Mouse (Mus musculus) heart, adult 18-20 months (tissue): Measurements from ENCODE around the gene Cttn. TPM values are rescaled to one million over a fixed set of nuclear protein-coding genes. Genes with fewer than 3 reads are reported as not detected.
A peak's percentile ranks its signal among the peaks of the same experiment; 100 is the strongest.

ENCODE experiments used
- DNase-seq, 2 experiments: peaks; one replicate each; pipeline ENCODE4 v3.0.0; 2021 to 2022; ENCODE audit warnings: mixed read lengths in 1 of 2
- total RNA-seq, 2 experiments: library from RNA; stranded (reverse); gene quantifications; 2 replicates each; pipeline ENCODE4 v1.2.3; 2021

The Cttn gene
- total RNA-seq, 2 experiments from 2014 or later, result 31.3 to 33.3 TPM

- peak; percentile 89 to 94 for DNase-seq
Measured at GRCm38 (mm10) chr7:144449637-144450570, 20.9 kb downstream of the Cttn start.

GRCm38 (mm10) chr7:144448186-144448585 lies 22.6 kb downstream of the Cttn start:
- no peak for DNase-seq

DNA sequence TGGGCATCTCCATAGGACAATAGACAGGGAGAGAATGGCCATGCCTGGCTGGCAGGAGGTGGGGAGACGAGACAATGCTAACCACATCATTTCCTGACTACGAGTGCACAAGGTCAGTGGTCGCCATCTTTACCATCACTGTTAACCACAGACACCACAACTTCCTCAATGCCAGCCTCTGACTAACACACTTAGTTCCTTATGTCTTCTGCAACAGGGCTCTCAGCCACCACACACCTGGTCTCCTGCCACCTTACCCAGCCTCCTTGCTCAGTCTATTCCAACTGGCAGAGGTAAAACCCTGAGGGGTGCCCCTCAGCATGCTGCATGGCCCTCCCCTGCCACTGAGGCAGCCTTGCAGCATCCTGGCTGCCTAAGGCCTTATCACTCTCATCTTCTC lies 23.7 kb downstream of the Cttn start:
- DNase-seq, result peak in 1 of 2 experiments; percentile 26

DNA sequence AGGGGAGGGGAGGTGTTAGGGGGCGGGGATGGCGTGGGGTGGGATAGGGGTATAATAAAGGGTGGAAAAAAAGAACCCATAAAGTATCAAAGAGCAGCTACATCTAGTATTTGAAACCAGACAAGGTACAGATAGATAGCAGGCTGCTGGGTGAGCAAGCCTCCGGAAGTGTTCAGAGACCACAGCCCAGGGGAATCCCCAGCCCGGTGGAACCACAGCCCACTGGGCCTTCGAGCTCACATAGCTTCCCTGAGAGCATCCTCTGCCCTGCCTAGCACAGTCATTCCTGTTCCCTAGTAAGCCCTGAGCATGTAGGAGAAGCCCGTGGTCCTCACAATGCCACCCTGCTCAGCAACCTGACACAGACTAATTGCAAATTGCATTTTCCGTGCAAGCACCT lies 26.0 kb downstream of the Cttn start:
- DNase-seq, result peak in 1 of 2 experiments; percentile 23

- no peak for DNase-seq
Measured at GRCm38 (mm10) chr7:144441976-144442375, 28.8 kb downstream of the Cttn start.

GRCm38 (mm10) chr7:144441466-144441865 lies 29.3 kb downstream of the Cttn start:
- no peak for DNase-seq

DNA sequence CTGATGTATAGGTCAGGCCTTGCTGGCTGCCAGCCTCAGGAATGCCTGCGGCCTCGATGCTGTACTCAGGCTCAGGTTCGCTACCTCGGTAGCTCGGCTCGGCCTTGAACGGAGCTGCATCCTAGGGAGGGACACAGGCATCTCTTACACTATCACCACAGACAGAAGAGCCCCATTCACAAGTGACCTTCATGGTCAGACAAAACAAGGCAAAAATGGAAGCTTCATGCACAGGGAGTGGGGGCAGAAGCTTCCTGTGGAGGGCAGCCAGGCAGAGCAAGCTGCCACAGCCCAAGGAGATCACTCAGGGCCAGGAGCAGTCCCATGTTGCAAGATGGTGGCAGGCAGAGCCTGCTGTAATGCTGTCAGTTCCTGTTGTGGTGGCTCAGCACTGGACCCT lies 32.0 kb downstream of the Cttn start:
- no peak for DNase-seq

DNA sequence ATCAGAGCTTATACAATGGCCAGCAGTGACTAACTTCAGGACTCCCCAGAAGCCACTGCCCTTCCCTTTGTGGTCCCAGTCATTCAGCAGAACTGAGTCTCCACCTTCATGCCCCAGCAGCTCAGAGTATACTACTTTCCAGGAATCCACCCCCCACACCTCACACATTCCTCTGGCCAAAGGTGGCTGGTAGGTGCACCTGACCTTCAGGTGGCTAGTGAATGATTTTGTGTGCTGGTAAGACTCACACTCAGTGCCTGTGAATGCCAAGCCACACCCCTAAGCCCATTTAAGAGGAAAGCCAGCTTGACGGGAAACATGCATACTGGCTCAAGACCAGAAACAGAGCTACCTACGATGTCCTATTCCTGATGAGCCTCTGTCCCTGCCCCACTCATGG lies 37.9 kb downstream of the Cttn start:
- DNase-seq, result no peak

DNA sequence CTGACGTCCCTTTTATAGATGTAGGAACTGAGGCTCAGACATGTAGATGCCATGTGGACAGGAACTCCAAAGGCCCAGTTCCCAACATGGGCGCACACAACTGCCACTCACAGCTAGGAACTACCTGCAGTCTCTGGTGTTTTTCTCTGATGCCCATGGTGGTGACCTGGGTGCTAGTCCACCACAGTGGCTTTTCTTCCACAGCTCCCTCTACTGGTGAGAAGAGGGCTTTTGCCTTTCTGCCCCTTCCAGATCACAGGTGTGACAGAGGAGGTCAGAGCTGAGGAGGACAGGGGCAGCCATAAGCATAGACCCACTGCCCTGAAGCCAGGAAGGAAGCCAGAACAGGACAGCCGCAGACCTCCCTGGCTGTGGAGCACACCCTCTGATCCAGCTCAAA lies 43.3 kb downstream of the Cttn start:
- no peak for DNase-seq

GRCm38 (mm10) chr7:144426594-144426993 lies 44.2 kb downstream of the Cttn start:
- DNase-seq, result no peak

- DNase-seq, result peak in 1 of 2 experiments; percentile 72
Measured at GRCm38 (mm10) chr7:144425953-144426352, 44.9 kb downstream of the Cttn start.

DNA sequence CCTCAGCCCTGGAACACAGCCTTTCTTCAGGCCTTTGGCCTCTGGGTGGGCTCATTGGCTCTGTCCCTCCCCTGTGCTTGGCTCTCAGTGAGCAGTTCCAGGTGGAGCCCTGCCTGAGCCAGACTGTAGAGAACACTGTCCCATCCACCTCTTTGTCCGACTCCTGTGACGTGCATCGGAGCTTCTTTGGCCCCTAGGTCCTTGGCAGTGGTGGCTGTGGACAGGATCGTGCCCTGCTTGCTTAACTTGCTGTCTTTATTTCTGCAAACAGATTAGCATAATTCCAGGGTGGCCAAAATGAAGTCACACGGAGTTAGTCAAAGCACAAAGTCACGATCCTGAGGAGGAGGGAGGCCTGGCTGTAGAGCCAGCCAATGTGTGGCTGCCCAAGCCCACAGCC lies 49.3 kb downstream of the Cttn start:
- no peak for DNase-seq

DNA sequence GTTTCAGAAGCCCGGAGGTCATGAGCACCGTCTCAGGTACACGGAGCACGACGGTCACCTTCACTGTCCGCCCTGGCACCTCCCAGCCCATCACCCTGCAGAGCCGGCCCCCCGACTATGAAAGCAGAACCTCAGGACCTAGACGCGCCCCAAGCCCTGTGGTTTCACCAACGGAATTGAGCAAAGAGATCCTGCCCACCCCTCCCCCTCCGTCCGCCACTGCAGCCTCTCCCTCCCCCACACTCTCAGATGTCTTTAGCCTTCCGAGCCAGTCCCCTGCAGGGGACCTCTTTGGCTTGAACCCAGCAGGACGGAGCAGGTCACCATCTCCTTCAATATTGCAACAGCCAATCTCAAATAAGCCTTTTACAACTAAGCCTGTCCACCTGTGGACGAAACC lies 50.3 kb downstream of the Cttn start:
- DNase-seq, result no peak

DNA sequence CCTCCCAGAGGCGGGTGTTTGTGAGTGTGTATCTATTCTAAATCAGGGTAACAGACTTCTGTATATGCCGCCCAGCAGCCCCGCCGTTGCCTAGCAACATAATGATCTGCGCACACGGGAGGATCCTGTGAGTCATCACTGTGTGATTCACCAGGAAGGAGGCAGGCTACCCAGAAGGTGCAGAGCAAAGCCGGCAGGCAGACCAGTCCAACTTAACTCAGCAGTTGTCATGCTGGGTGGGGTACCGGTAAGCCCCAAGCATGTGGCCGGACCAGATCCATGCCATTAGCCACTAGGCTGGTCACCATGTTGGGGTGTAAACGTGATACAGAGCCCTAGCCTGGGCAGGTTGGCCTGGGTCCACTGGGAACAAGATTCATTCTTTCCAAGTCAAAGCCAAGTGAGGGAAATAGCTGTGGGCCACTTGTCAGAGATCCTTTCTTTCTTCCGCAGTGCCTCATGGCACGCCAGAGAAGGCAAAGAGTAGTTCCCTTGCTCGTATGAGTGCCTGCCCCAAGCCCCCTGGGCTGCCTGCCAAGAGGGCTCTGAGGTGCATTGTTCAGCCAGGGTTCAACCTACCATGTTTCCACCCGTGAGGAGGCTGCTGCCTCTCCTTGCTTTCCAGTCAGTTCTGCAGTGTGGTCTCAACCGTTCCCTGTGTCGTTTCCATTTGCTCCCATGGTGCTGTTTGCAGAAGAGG lies 53.0 kb downstream of the Cttn start:
- DNase-seq, result peak; percentile 29 to 57

DNA sequence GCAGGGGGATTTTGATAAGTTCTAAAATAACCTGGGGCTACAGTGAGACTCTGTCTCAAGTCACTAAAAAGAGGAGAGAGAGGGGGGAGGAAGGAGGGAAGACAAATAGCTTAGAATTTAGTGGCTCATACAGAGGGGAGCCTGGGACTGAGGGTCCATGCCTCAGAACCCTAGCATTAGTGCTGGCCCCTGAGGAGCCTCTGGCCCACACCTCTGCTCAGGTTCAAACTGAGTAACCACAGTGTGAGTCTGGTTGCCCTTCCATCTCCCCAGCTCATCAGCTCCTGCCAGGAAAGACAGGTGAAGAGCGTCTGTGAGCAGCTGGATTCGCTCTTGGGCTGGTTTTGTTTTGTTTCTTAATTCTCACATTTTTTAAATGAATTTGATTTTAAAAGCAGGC lies 53.6 kb downstream of the Cttn start:
- DNase-seq, result no peak

GRCm38 (mm10) chr7:144415795-144416194 lies 55.0 kb downstream of the Cttn start:
- DNase-seq, result peak in 1 of 2 experiments; percentile 10

- no peak for DNase-seq
Measured at GRCm38 (mm10) chr7:144414632-144415031, 56.2 kb downstream of the Cttn start.

- no peak for DNase-seq
Measured at GRCm38 (mm10) chr7:144411967-144412906, 58.6 kb downstream of the Cttn start.

GRCm38 (mm10) chr7:144409682-144410081 lies 61.1 kb downstream of the Cttn start:
- DNase-seq, result no peak

GRCm38 (mm10) chr7:144408464-144409000 lies 62.3 kb downstream of the Cttn start:
- no peak for DNase-seq

DNA sequence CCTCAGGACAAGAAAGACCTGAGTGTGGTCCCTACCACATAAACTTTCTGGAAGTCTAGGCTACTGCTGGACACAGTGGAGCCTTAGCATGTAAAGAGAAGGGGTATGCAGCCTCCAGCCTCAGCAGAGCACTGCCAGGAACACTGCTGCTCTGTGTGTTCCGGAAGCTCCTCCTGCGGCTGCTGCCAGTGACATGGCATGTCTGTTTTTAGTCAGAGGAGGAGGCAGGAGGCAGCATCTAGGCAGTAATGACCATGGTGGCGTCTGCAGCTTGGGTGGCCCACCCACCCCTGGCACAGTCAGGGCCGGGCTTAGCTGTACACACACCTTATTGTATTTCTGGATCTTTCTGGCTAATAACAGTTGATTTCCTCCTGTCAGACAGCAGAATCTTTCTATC lies 63.1 kb downstream of the Cttn start:
- no peak for DNase-seq

DNA sequence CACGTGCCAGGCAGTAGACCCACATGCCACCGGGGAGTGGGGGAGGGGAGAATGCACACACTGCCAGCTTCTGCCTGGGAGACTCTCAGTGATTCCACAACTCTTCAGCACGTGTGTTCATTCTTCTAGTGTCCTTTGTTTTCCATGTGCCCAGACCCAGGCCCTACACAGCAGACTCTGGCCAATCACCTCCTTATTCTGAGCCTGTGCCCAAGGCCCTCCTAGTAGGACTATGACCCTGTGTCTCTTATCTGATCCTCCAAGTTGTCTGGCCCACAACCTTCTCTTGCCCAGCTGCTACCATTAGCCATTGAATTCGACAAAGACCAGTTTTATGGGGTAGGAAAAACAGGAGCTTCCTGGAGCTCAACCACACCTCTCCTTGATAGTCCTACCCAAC lies 68.3 kb downstream of the Cttn start:
- no peak for DNase-seq
